Mouse (Mus musculus): Measurements from ENCODE around the gene Mpi. TPM values are rescaled to one million over a fixed set of nuclear protein-coding genes. Genes with fewer than 3 reads are reported as not detected.

Gene Mpi
- total and polyA plus RNA-seq, 3 experiments: 28.2 to 37.3 (median 28.6) TPM

DNA sequence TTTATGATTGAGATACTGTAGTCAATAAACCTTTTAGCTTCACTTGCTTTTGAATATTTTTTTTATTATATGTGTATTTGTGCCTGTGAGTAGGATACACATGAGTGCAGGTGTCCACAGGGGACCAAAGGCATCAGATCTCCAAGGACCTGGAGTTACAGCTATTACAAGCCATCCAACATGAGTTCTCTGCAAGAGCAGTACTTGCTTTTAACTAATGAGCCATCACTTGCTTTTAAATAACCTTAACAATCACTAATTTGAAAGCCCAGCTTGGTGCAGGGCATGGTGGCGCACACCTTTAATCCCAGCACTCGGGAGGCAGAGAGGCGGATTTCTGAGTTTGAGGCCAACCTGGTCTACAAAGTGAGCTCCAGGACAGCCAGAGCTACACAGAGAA, 2.2 kb upstream of the Mpi start:
- DNase-seq (ENCODE audit: extremely low read depth): no peak

GRCm38 (mm10) chr9:57553119-57553518, 556 bp upstream of the Mpi start:
- Histone ChIP-seq H3K4me2 (ENCODE audit: insufficient read depth, low read depth, poor library complexity, severe bottlenecking) (peak overlapping the region; percentile 14; the same call in 1 of the 2 replicates), H3K9ac (ENCODE audit: insufficient read depth, low read depth) (0 out of 2 replicates have a peak overlapping the region, but pooled peaks have one; percentile 66), H3K27ac (ENCODE audit: insufficient read depth, low read depth) (no peak overlapping the region), H3K36me3 (replicated peaks in 1 of 2; ENCODE audit: control insufficient read depth in 1 of 2, insufficient read depth in 1 of 2, low read length in 1 of 2) (peaks cover 18 to 28% of the 10 kb centered on the region in 2 experiments), H3K27me3 (replicated peaks) (no peaks in the 10 kb centered on the region), H3K9me3 (replicated peaks; ENCODE audit: low read length) (no peaks in the 10 kb centered on the region), H3K4me1 (ENCODE audit: control insufficient read depth in 1 of 2, insufficient read depth in 2 of 2) (peaks cover 5 to 33% of the 10 kb centered on the region in 2 experiments), H3K4me3 (replicated peaks in 1 of 3; ENCODE audit: low read depth in 2 of 3, low read length in 2 of 3, poor library complexity in 1 of 3) (no peak overlapping the region), H3K79me2 (replicated peaks; ENCODE audit: control insufficient read depth, extremely low read depth, insufficient read depth, poor library complexity, severe bottlenecking) (no peaks in the 10 kb centered on the region)
- DNase-seq (ENCODE audit: extremely low read depth): no peak
- in situ Hi-C loops (cut with MboI; ENCODE audit: low pct_ligation_motif_present, low pct_unique_long_range_greater_than_20kb, low sequenced_read_pairs) (no loop called here), dilution Hi-C loops (cut with MboI; ENCODE audit: extremely low pct_ligation_motif_present, extremely low pct_unique_long_range_greater_than_20kb, low sequenced_read_pairs) (no loop called here)
- TF ChIP-seq NRF1 (IDR thresholded peaks at IDR 0.05; ENCODE audit: low read depth, low read length) (no peak), MAFK (IDR thresholded peaks at IDR 0.05; ENCODE audit: insufficient replicate concordance, low read length) (no peak), ZC3H11A (IDR thresholded peaks at IDR 0.05; ENCODE audit: low read depth, low read length) (no peak), MEF2A (IDR thresholded peaks at IDR 0.05; ENCODE audit: borderline replicate concordance, low read depth, low read length) (no peak), MXI1 (IDR thresholded peaks at IDR 0.05; ENCODE audit: low read depth, low read length) (no peak), EP300 (IDR thresholded peaks at IDR 0.05; ENCODE audit: low read length) (no peak), ELF1 (IDR thresholded peaks at IDR 0.05; ENCODE audit: low read depth, low read length) (no peak), MYC (IDR thresholded peaks at IDR 0.05; ENCODE audit: low read depth, low read length) (no peak), ZKSCAN1 (IDR thresholded peaks at IDR 0.05; ENCODE audit: borderline replicate concordance, low read depth, low read length) (no peak), CHD1 (IDR thresholded peaks at IDR 0.05; ENCODE audit: low read depth, low read length) (no peak), POLR2A (IDR thresholded peaks at IDR 0.05; ENCODE audit: low read depth, low read length) (no peak)

More for the DNA sequence above, 2.2 kb upstream of the Mpi start:
- Histone ChIP-seq H3K27ac (ENCODE audit: insufficient read depth, low read depth) (no peak overlapping the region), H3K4me3 (replicated peaks in 1 of 3; ENCODE audit: low read depth in 2 of 3, low read length in 2 of 3, poor library complexity in 1 of 3) (no peak overlapping the region), H3K9me3 (replicated peaks; ENCODE audit: low read length) (no peaks in the 10 kb centered on the region), H3K27me3 (replicated peaks) (no peaks in the 10 kb centered on the region), H3K4me2 (ENCODE audit: insufficient read depth, low read depth, poor library complexity, severe bottlenecking) (no peak overlapping the region), H3K79me2 (replicated peaks; ENCODE audit: control insufficient read depth, extremely low read depth, insufficient read depth, poor library complexity, severe bottlenecking) (no peaks in the 10 kb centered on the region), H3K4me1 (ENCODE audit: control insufficient read depth in 1 of 2, insufficient read depth in 2 of 2) (peaks cover 8 to 49% of the 10 kb centered on the region in 2 experiments), H3K36me3 (replicated peaks in 1 of 2; ENCODE audit: control insufficient read depth in 1 of 2, insufficient read depth in 1 of 2, low read length in 1 of 2) (peaks cover 7 to 13% of the 10 kb centered on the region in 2 experiments), H3K9ac (ENCODE audit: insufficient read depth, low read depth) (no peak overlapping the region)
- TF ChIP-seq TBP (conservative IDR thresholded peaks at IDR 0.05; ENCODE audit: low read depth, low read length) (no peak), KAT2A (IDR thresholded peaks at IDR 0.05; ENCODE audit: insufficient replicate concordance, low read length) (no peak), MAZ (IDR thresholded peaks at IDR 0.05; ENCODE audit: low read depth, low read length) (no peak)
- dilution Hi-C loops (cut with MboI; ENCODE audit: extremely low pct_ligation_motif_present, extremely low pct_unique_long_range_greater_than_20kb, low sequenced_read_pairs) (no loop called here), in situ Hi-C loops (cut with MboI; ENCODE audit: low pct_ligation_motif_present, low pct_unique_long_range_greater_than_20kb, low sequenced_read_pairs) (no loop called here)
